Mouse (Mus musculus) urinary bladder, postnatal 25 days (tissue): Measurements from ENCODE around the gene Gm48551.

ENCODE experiments used
- DNase-seq: peaks from one replicate; pipeline ENCODE4 v3.0.0; 2022; ENCODE audit warnings: low spot score

The Gm48551 gene

DNA sequence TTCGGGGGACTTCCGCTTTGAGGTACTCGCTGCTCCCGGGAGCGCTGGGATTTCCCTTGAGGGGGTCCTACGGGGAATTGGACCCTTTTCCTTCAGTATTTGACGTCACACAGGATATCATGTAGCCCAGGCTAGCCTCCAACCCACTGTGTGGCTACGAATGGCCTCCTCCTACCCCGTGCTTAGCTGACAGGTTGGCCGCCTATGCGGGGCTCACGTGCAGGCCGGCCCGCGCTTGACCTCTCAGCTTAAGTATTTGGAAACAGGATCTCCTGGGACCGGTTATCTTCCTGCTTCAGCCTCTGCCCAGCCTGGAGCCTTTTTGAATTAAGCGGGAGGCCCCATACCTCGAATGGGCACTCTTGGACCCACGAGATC, 328 bp downstream of the Gm48551 start:
- no peak for DNase-seq

GRCm38 (mm10) chr10:81385603-81386306, 1.5 kb downstream of the Gm48551 start:
- DNase-seq, result no peak

- no peak for DNase-seq
Observed at GRCm38 (mm10) chr10:81387716-81388115, 3.5 kb downstream of the Gm48551 start.

GRCm38 (mm10) chr10:81388505-81389055, 4.3 kb downstream of the Gm48551 start, which contains the start of gene Gm48552:
Gene Gm48552 (plus strand): TSS chr10:81389005.
- DNase-seq, result no peak

DNA sequence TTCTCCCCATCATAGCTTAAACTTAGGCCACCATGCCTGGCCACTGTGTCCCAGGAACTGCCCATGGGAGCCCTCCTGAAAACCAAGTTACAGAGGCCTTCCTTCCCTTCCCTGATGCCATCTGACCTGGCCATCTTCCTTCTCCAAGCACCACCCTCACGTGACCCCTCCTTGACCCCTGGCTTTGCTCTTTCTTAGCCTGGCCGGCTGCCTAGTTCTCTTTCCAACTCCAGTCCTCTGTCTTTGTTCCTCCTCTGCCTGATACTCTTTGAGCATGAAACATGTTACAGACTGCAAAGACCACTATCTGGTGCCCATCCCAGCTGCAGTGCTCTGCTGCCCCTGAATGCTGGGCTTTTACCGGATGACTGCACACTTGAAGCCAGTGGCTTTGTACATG, 5.1 kb downstream of the Gm48551 start:
- DNase-seq, result no peak

- peak; percentile 73 for DNase-seq
Observed at GRCm38 (mm10) chr10:81389801-81390677, 5.8 kb downstream of the Gm48551 start.

- DNase-seq, result no peak
Observed at GRCm38 (mm10) chr10:81390678-81390965, 6.4 kb downstream of the Gm48551 start.

DNA sequence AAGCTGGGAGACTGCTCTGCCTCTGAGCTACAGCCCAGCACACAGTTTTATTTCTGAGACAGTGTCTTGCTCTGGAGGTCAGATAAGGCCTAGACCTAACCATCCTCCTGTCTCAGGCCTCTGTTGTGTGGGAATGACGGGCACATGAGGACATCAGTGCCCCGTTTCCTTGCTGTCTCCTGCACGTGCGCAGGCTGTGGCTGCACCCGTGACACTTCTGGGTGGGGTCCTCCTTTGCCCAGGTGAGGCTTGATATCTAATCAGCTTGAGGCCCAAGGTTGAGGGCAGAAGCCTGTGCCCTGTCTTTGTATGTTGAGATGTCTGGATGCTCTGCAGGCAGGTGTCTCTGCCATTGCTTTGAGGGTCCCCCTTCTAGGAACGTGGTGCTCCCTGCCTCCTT, 8.0 kb downstream of the Gm48551 start:
- DNase-seq, result no peak

- DNase-seq, result no peak
Observed at GRCm38 (mm10) chr10:81392781-81393185, 8.5 kb downstream of the Gm48551 start, which contains the start of gene Smim24. Gene Smim24 (plus strand): TSS chr10:81393051.

DNA sequence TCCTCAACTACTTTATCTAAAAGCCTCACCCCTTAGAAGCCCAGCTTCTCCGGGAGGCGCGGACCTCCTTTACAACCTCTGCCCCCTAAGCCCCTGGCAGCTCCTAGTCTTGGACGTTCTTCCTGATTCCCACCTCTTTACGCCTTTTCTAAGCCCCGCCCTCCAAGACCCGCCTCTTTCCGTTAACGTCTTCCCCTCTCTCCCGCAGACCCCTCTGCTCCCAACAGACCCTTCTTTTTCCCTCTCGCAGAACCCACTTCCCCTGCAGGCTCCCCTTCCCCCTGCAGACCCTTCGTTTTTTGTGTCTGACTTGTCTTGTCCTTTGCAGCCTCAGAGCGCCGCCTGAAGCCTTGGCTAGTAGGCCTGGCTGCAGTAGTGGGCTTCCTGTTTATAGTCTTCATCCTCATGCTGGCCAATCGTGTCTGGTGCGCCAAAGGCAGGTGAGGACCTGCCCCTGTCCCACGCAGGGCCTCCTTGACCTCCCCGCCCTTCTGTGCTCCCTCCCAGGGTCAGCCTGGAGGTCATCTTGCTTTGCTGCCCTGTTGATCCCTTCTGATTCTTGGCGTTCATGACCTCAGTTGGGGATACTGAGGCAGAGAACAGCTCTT, 9.3 kb downstream of the Gm48551 start:
- DNase-seq, result no peak

GRCm38 (mm10) chr10:81395127-81395526, 10.9 kb downstream of the Gm48551 start:
- peak; percentile 64 for DNase-seq

GRCm38 (mm10) chr10:81395865-81396264, 11.6 kb downstream of the Gm48551 start:
- no peak for DNase-seq

- DNase-seq, result no peak
Observed at GRCm38 (mm10) chr10:81396749-81397148, 12.5 kb downstream of the Gm48551 start.

GRCm38 (mm10) chr10:81399296-81399695, 15.0 kb downstream of the Gm48551 start:
- no peak for DNase-seq

- DNase-seq, result no peak
Observed at GRCm38 (mm10) chr10:81399798-81400308, 15.6 kb downstream of the Gm48551 start.

- no peak for DNase-seq
Observed at GRCm38 (mm10) chr10:81400371-81401204, 16.3 kb downstream of the Gm48551 start.

GRCm38 (mm10) chr10:81401205-81401520, 16.9 kb downstream of the Gm48551 start:
- DNase-seq, result no peak

GRCm38 (mm10) chr10:81401521-81402226, 17.4 kb downstream of the Gm48551 start:
- peak; percentile 63 for DNase-seq

- no peak for DNase-seq
Observed at GRCm38 (mm10) chr10:81402227-81402765, 18.0 kb downstream of the Gm48551 start.

GRCm38 (mm10) chr10:81403511-81403910, 19.2 kb downstream of the Gm48551 start:
- no peak for DNase-seq

DNA sequence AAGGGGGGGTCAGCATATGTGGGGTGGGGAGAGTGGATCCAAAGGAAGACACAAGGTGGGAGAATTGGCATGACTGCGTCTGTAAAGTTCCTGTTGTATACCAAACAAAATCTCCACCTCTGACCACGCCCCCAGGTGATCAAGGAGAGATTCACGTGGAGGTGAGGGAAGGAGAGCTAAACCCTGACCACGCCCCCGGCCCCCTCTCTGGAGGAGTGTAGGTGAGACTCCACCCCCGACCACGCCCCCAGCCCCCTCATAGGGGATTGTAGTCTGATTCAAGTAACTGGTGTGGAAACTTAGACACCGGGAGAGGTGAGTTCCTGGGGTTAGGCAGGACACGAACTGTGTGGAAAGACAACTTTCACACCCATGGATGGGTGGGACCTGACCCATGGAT, 19.8 kb downstream of the Gm48551 start:
- no peak for DNase-seq
